In genomic region chr7:114748239-114748638, GRCm38 (mm10) we compare ENCODE assay signal across 17 mouse cellular contexts. TPM values are rescaled to one million over a fixed set of nuclear protein-coding genes. Genes with fewer than 3 reads are reported as not detected.
A peak's percentile ranks its signal among the peaks of the same experiment; 100 is the strongest.
DNase-seq lines count a peak whose midpoint lies in the region; TF ChIP-seq lines count a peak whose summit lies in the region.
"Had no signal": no experiment of that assay in that cellular context is flagged by ENCODE, and none has a peak within 500 bp of the region (broad histone marks: within the 10 kb centered on the region; RNA-seq: fewer than 3 reads in every experiment).

No protein-coding gene starts in this region.

- no peak for DNase-seq in gastrocnemius, adult 2 months
- no peak for DNase-seq in gastrocnemius, postnatal 36 days
- DNase-seq in left cerebral cortex, adult 2 months (ENCODE audit: extremely low spot score in 1 of 2, low spot score in 2 of 2): no peak
- DNase-seq in left cerebral cortex, postnatal 36 days (ENCODE audit: low spot score in 2 of 2): no peak
- peak; percentile 4 for DNase-seq in testis, postnatal 10 days (ENCODE audit: low spot score)
- DNase-seq in testis, postnatal 14 days (ENCODE audit: low spot score): no peak
- no peak for DNase-seq in retina, embryonic 14.5 days (ENCODE audit: low spot score)
- DNase-seq: adrenal gland, adult 2 months; gastrocnemius, postnatal 10 days; heart, postnatal 36 days had no signal

- no peak overlapping the region for H3K4me3 ChIP-seq in gastrocnemius, adult 2 months
- no peak overlapping the region for H3K4me3 ChIP-seq in left cerebral cortex, adult 2 months
- H3K4me3 ChIP-seq: embryonic facial prominence, embryonic 12.5 days; forebrain, embryonic 15.5 days; heart, embryonic 13.5 days; hindbrain, embryonic 13.5 days had no signal

- 0 out of 2 replicates have a peak overlapping the region, but pooled peaks have one; percentile 16 for H3K27ac ChIP-seq in gastrocnemius, adult 2 months
- peak overlapping the region; percentile 67 for H3K27ac ChIP-seq in left cerebral cortex, adult 2 months
- H3K27ac ChIP-seq: embryonic facial prominence, embryonic 12.5 days; forebrain, embryonic 15.5 days; heart, embryonic 13.5 days; hindbrain, embryonic 13.5 days; hindbrain, postnatal 0 days had no signal

- intact Hi-C loops in gastrocnemius, adult 2 months (cut with DNase I): no loop called here
- intact Hi-C loops in gastrocnemius, postnatal 36 days (cut with DNase I): no loop called here
- intact Hi-C loops in left cerebral cortex, adult 2 months (cut with DNase I): loop anchor here (5.0 kb wide), 1 partner anchor 54 kb away; no protein-coding TSS in a partner anchor
- intact Hi-C loops in left cerebral cortex, postnatal 36 days (cut with DNase I): no loop called here

- no peak for TF ChIP-seq CTCF in gastrocnemius, adult 2 months (IDR thresholded peaks at IDR 0.05)
- no peak for TF ChIP-seq CTCF in left cerebral cortex, adult 2 months (IDR thresholded peaks at IDR 0.05)

RNA-seq across cellular contexts. Expression of gene Insc, which starts 4.7 kb away (rescaled TPM):
- total RNA-seq in gastrocnemius, adult 2 months (2021): 1 to 10 TPM in 1 of 2 experiments, under 1 TPM in 1; 0.48 to 1.9 TPM
- 1 to 10 TPM; 1.0 to 1.7 TPM for total RNA-seq in gastrocnemius, postnatal 36 days (2021)
- 1 to 10 TPM; 1.8 to 2.2 TPM for total RNA-seq in left cerebral cortex, adult 2 months (2021)
- 1 to 10 TPM; 2.6 to 3.2 TPM for total RNA-seq in left cerebral cortex, postnatal 36 days (2021)
- total RNA-seq: MEL had no signal

RNA-seq across cellular contexts. Expression of gene Calcb, which starts 29.8 kb away (rescaled TPM):
- not detected for total RNA-seq in gastrocnemius, adult 2 months (2021)
- not detected for total RNA-seq in gastrocnemius, postnatal 36 days (2021)
- not detected for total RNA-seq in left cerebral cortex, adult 2 months (2021)
- total RNA-seq in left cerebral cortex, postnatal 36 days (2021): not detected
- total RNA-seq: adrenal gland, adult 2 months; adrenal gland, postnatal 36 days; gastrocnemius, postnatal 10 days; MEL had no signal
